Mouse (Mus musculus) heart, embryonic 16.5 days (tissue): ENCODE results near the gene Elobl. TPM values are rescaled to one million over a fixed set of nuclear protein-coding genes. Genes with fewer than 3 reads are reported as not detected.

Experiments
- ATAC-seq: fragments of 200-750 bp; cut with Nextera tagmentation; replicated peaks from 2 replicates; pipeline ENCODE4 v1.8.0; 2017; ENCODE audit warnings: moderate number of reproducible peaks; ENCODE audit not compliant: insufficient read depth, low FRiP score; ENCODE audit errors: extremely low read depth
- H3K27ac ChIP-seq: fragments of 300-500 bp; sonication (generic); 2 replicates; pipeline ENCODE4 v1.5.1; 2014; ENCODE audit warnings: mild to moderate bottlenecking, low read length, control low read depth, moderate library complexity
- H3K27me3 ChIP-seq: fragments of 300-500 bp; sonication (generic); 2 replicates; pipeline ENCODE4 v1.6.1; 2014; ENCODE audit warnings: low read length, mixed read lengths; ENCODE audit not compliant: control insufficient read depth, insufficient read depth
- H3K36me3 ChIP-seq: fragments of 300-500 bp; sonication (generic); 2 replicates; pipeline ENCODE4 v1.6.1; 2014; ENCODE audit not compliant: control insufficient read depth, insufficient read depth
- H3K4me1 ChIP-seq: fragments of 300-500 bp; sonication (generic); 2 replicates; pipeline ENCODE4 v1.6.1; 2014; ENCODE audit warnings: low read length, mixed read lengths; ENCODE audit not compliant: control insufficient read depth, insufficient read depth
- H3K4me2 ChIP-seq: fragments of 300-500 bp; sonication (generic); 2 replicates; pipeline ENCODE4 v1.6.1; 2014; ENCODE audit warnings: low read depth, mild to moderate bottlenecking, control low read depth, low read length
- H3K4me3 ChIP-seq: fragments of 300-500 bp; sonication (generic); 2 replicates; pipeline ENCODE4 v1.5.1; 2014; ENCODE audit warnings: mild to moderate bottlenecking, control low read depth, low read length
- H3K9ac ChIP-seq: fragments of 300-500 bp; sonication (generic); 2 replicates; pipeline ENCODE4 v1.6.1; 2014; ENCODE audit warnings: low read length, control low read depth
- H3K9me3 ChIP-seq: fragments of 300-500 bp; sonication (generic); replicated peaks from 2 replicates; pipeline ENCODE4 v1.6.1; 2016; ENCODE audit warnings: low read length; ENCODE audit not compliant: control insufficient read depth
- WGBS: fragments of 180-500 bp; shearing (Covaris S2); extraction: QIAGEN DNeasy Blood & Tissue Kit; methylation state at CpG from one replicate; pipeline ENCODE4 v1.1.7; 2014; 5-methylcytosine and 5-hydroxymethylcytosine counted together
- polyA plus RNA-seq: library from polyadenylated mRNA; unstranded; fragments of >200 nt; fragmentation: Nextera tagmentation; extraction: Ambion mirVana; gene quantifications from 2 replicates; pipeline ENCODE4 v1.2.1, GENCODE M21; 2015

The Elobl gene
- polyA plus RNA-seq, 1 experiment from 2014 or later = not detected

DNA sequence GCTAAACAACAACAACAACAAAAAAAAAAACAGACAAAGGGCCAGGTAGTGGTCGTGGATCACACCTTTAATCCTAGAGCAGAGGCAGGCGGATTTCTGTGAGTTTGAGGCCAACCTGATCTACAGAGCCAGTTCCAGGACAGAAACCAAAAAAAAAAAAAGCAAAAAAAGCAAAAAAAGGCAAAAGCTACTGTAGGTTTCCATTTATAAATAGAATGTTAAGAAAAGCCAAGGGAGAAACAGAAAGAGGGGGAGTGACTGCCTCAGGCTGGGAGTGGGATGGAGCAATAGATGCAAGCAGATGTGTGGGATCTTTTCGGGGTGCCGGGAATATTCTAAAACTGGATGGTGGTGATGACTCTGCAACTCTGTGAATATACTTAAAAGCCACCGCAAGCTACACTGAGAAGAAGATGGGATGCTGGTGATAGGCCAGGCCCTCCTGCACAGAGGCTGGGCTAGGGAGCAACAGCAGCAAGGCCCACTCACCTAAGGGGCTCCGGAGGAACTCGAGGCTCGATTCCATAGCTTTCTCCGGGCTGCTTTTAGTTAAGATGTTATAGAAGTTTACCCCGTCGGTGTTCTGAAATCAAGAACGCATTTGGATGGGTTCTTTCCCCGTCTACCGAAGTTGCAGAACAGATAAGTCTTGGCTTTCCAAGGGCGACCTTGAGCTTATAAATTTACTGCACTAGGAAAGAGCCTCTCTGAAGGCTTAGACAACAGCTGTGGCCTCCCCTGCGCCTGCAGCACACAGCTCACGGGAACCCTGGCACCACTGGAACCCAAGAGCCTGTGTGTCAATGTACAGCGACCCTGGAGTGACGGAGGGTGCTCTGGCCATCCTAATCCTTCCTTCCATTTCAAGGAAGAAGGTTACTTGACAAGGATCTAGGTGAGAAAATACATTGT, 32.4 kb downstream of the Elobl start:
- peaks cover 16% of the 10 kb centered on the region for H3K36me3 ChIP-seq
- no peaks in the 10 kb centered on the region for H3K27me3 ChIP-seq
- no peaks in the 10 kb centered on the region for H3K4me1 ChIP-seq
- H3K9ac ChIP-seq = no peak overlapping the region
- H3K4me3 ChIP-seq = no peak overlapping the region
- H3K9me3 ChIP-seq = no peaks in the 10 kb centered on the region
- 92% methylated on average over 19 of the region's 19 CpGs for WGBS
- ATAC-seq = no peak
- H3K27ac ChIP-seq = no peak overlapping the region
- H3K4me2 ChIP-seq = no peak overlapping the region

DNA sequence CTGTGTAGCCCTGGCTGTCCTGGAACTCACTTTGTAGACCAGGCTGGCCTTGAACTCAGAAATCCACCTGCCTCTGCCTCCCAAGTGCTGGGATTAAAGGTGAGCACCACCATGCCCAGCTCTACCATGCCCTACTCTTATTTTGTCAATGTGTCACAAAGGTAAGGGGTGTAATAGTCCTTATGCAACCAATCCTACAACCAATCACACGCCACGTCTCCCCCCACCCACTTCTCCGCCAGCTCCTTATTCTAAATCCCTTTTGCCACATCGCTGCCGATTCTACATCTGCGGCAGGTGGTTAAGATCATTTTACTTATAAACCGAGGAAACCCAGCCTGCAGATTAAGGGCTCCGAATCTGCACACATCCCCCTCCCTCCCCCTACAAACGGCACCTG, 33.7 kb downstream of the Elobl start:
- H3K4me3 ChIP-seq = no peak overlapping the region
- H3K4me2 ChIP-seq = no peak overlapping the region
- no peak overlapping the region for H3K9ac ChIP-seq
- H3K9me3 ChIP-seq = no peaks in the 10 kb centered on the region
- no peaks in the 10 kb centered on the region for H3K4me1 ChIP-seq
- H3K27ac ChIP-seq = no peak overlapping the region
- peaks cover 16% of the 10 kb centered on the region for H3K36me3 ChIP-seq
- no peak for ATAC-seq
- no peaks in the 10 kb centered on the region for H3K27me3 ChIP-seq
- 92% methylated on average over 9 of the region's 9 CpGs for WGBS

DNA sequence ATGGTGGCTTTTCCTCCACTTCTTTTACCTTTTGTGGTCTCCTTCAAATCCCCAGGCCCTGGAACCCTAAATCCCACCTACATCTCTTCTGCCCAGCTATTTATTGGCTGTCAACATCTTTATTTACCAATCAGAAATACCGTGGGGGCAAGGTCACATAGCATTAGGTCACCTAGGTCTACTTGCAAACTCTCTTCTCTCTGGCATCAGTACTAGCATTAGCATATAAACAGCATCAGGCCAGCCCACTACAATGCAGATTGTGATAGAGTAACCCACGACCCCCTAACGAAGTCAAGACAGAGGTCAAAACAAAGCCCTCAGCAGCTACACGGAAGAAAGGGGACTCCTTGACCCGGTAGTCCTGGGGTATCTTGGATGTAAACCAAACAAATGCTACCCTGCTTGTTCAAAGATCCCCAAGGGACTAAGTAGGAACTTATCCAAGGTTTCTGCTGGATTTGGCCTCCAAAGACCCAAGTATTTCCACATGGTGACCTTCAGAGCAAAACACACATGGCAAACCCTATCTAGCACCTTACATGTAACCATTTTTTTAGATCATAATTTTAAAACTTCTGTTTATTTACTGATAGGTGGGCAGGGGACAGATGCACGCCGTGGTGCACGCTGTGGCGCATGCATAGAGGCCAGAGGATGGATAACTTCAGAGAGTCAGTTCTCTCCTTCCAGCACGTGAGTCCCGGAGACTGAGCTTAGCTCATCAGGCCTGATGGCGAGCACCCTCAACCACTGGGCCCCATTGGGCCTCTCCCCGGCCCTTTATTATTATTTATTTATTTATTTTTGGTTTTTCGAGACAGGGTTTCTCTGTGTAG, 34.8 kb downstream of the Elobl start:
- H3K9me3 ChIP-seq = no peaks in the 10 kb centered on the region
- no peak overlapping the region for H3K4me3 ChIP-seq
- H3K9ac ChIP-seq = no peak overlapping the region
- no peaks in the 10 kb centered on the region for H3K27me3 ChIP-seq
- ATAC-seq = no peak
- H3K27ac ChIP-seq = no peak overlapping the region
- 86% methylated on average over 14 of the region's 14 CpGs for WGBS
- H3K4me1 ChIP-seq = no peaks in the 10 kb centered on the region
- H3K36me3 ChIP-seq = peaks cover 16% of the 10 kb centered on the region
- H3K4me2 ChIP-seq = no peak overlapping the region

DNA sequence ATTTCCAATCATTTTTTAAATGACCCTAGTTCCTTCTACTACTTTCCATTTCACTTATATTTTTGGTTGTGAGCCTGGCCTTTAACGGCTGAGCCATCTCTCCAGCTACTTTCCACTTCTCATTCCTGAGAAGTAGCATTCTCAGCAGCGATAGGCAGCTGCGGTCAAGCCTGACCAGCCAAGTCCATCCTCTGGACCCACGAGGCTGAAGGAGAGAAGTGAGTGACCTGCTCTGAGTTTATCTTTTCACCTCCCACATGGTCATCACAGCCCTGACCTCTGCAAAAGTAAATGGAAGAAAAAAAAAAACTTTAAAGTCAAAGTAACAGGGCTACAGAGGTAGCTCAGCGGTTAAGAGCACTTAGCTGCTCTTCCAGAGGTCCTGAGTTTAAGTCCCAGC, 40.2 kb downstream of the Elobl start:
- Histone ChIP-seq H3K9me3 (no peaks in the 10 kb centered on the region), H3K4me3 (no peak overlapping the region), H3K27ac (no peak overlapping the region), H3K4me2 (no peak overlapping the region), H3K4me1 (no peaks in the 10 kb centered on the region), H3K27me3 (no peaks in the 10 kb centered on the region), H3K9ac (no peak overlapping the region), H3K36me3 (peaks cover 17% of the 10 kb centered on the region)
- ATAC-seq = no peak
- 74% methylated on average over 5 of the region's 5 CpGs for WGBS

Other genes starting within 250 kb of the Elobl start
- gene Msi2, start 248.4 kb downstream of the Elobl start, polyA plus RNA-seq = 20.3 and 20.6 TPM in 2 replicates
- 58.0 and 64.4 TPM in 2 replicates for gene Akap1, start 102.3 kb downstream of the Elobl start, polyA plus RNA-seq
- 43.6 and 50.8 TPM in 2 replicates for gene Scpep1, start 11.5 kb downstream of the Elobl start, polyA plus RNA-seq
- gene Coil, start 3.3 kb upstream of the Elobl start, polyA plus RNA-seq = 9.4 and 9.7 TPM in 2 replicates
- gene Trim25, start 32.4 kb upstream of the Elobl start, polyA plus RNA-seq = 18.3 and 22.1 TPM in 2 replicates
- gene Dgke, start 99.9 kb upstream of the Elobl start, polyA plus RNA-seq = 7.8 and 8.7 TPM in 2 replicates
- gene Gm525, start 106.9 kb upstream of the Elobl start, polyA plus RNA-seq = 4.7 and 9.1 TPM in 2 replicates